Mouse (Mus musculus): Measurements from ENCODE around the gene Mtr.
"Not testable (repeated sequence)": the region's sequence is repeated elsewhere in the genome, so short reads cannot be mapped to it uniquely, and the experiment has no call there.

Gene Mtr

DNA sequence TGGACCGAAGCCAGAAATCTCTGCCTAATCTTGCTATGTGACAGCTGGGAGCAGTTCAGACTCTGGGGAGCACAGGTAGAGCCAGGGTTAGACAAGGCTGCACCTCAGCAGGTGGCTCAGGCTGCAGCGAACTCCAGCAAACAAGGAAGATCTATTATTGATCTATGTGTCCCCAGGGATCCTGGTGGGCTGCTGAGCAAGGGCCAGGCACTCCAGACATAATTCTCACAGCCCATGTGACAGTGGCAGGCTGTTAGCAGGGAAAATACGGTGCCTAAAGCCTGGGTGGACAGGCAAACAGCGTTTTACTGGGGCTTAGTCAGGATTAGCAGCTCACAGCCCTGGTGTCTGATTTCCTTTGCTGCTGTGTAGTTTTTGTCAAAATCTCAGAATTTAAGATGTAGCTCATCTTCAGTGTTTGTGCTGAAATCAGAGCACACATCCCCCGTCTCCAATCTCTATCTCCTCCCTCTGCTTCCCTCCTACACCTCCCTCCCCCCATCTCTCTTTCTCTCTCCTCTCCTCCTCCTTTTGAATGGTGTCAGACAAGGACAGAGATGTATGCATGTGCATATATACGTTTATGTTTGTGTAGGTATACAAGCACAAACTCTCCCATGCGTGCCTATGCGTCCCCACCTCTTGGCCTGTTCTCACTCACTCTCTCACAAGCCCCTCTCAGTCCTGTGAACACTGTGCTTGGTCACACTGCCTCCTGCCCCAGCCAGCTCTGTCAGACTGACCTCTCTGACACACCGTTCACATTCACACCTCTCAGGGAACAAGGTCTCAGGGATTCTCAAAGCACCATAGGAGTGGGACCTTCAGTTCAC, 98.4 kb downstream of the Mtr start:
- in situ Hi-C loops (cut with MboI): no loop called here

DNA sequence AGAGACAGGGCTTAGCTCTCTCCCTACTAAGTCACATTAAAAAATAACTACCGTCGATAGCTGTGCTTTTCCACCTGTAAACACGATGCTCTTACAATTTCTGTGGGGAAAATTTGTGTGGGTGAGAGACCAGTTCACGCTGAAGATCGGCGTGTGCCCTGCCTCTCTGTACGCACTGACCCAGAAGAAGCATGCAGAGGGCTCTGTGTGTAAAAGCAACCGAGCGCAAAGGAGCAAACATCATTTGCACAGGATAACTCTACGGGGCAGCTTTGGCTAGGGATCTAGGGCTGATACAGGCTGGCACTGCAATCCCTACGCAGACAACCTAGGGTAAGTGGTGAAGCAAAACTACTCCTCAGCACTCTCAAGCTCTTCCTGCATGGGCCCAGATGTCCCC, 104.0 kb downstream of the Mtr start:
- in situ Hi-C loops (cut with MboI): no loop called here

DNA sequence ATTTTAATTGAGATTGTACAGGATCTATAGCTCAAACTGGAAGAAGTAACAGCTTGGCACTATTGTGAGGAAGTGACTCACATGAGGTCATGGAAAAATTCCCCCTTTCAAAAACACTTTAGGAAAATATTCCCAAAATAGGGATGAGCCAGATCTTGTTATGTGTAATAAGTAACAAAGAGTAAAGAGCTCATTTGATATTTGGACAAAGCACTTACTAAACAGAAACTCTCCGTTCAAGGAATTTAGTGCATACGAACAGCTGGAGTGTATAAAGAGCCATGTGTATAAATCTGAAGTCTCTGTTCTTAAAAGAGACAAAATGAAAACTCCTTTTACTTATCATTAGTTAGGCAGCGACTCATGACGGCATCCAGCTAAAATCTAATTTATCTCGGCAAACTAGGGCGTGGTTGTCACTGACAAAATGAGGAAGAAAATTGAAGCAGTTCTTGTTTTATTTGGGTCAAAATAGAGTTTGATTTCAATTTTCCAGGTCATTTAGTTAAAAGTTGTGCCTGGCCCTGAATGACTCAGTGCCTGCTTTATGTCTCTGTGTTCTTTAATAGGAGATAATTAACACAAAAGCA, 110.9 kb downstream of the Mtr start:
- in situ Hi-C loops (cut with MboI): no loop called here

DNA sequence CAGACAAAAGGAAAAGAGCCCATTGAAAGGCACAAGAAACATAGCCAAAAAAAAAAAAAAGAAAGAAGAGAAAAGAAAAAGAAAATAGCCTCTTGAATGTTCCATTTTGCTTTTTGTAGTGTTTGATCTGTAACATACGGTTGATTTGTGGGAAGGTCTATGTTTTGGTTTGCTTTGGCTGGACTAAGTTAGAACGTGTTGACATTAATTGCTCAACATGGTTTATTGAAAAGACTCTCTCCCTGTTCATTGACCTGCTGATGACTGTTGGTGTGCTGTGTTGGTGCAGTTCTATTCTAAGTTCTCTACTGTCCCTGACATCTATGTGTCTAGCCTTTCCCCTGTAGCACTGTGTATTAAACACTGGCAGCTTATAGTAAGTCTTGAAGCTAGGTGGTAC, 111.5 kb downstream of the Mtr start:
- in situ Hi-C loops (cut with MboI): no loop called here

DNA sequence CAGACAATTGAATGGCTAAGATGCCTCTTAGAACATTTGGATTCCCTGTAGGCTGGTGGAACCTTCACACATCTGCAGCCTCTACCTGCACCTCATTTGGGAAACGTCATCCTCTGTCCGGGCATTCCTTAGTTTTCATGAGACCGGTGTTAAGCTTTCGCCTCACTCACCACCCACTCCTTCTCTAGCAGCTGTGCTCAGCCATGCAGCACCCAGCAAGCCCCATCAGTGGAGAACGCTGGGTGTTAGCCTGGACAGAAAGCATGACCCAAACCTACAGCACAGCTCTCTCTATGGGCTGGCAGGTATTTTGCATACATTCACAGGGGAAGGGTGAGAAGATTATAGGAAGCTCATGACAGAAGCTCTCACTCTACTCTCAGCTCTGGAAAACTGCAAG, 114.6 kb downstream of the Mtr start:
- in situ Hi-C loops (cut with MboI): no loop called here

DNA sequence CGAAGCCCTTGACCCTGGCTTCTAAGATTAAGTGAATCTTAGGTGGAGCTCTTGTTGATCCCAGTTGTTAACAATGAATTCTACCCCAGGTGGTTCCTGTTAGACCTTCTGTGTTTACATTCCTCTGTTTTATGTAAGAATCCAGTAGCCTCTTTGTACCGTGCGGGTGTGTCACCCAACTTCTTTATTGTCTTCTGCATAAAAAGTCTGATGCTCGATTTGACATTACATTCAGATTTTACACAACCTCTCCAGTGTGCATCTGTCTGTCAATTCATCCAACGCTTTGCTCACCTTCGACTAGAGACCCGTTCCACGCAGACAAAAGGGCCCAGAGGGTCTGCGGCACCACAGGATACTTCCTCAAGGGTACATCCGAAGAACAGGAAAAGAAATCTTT, 121.5 kb downstream of the Mtr start:
- in situ Hi-C loops (cut with MboI): not testable (repeated sequence)

DNA sequence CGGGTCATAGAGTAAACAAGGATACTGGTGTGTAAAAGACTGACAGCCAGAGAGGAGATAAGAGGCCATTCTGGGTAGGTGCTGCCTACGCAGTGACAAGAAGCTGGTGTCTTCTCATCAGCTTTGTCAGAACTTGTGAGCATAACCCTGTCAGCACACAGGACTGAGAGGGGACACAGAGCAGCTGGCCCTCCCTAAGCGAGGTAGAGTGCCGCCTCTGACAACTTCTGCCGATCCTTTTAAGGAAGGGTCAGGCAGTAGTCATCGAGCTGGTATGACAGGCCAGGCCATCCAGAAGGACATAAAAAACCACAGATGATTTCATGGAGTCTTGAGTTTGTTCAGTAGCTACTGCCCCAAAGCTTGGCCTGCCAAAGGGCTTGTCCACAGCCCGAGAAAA, 124.4 kb downstream of the Mtr start:
- in situ Hi-C loops (cut with MboI): no loop called here
